Mouse (Mus musculus) inflammation-experienced regulatory T-cells (primary cell): Measurements from ENCODE around the gene Inip. TPM values are rescaled to one million over a fixed set of nuclear protein-coding genes. Genes with fewer than 3 reads are reported as not detected.

ENCODE experiments used
- polyA plus RNA-seq, 2 experiments: library from polyadenylated mRNA; unstranded; fragments of 100-300 nt; shearing (Covaris generic); gene quantifications; one replicate each; pipeline ENCODE4 v1.2.1; 2017

Gene Inip
- 10 to 100 TPM; 55.6 to 83.6 TPM for polyA plus RNA-seq

GRCm38 (mm10) chr4:59801489-59801888, at the start of gene Inip:
TSS of gene Inip (minus strand) at chr4:59801589.

GRCm38 (mm10) chr4:59805181-59805967, 4.0 kb upstream of the Inip start, which contains the start of gene Snx30:
TSS of gene Snx30 (plus strand) at chr4:59805840.

Other genes starting within 250 kb of the Inip start
- 10 to 100 TPM; 30.0 to 36.4 TPM for gene Hsdl2, start 220.0 kb downstream of the Inip start, polyA plus RNA-seq
- gene E130308A19Rik, start 175.4 kb downstream of the Inip start, polyA plus RNA-seq = 10 to 100 TPM in 1 of 2 experiments, 1 to 10 TPM in 1; 9.0 to 30.2 TPM
- 10 to 100 TPM; 10.1 to 12.9 TPM for gene Snx30, start 4.3 kb upstream of the Inip start, polyA plus RNA-seq
- under 1 TPM; 0.18 to 0.51 TPM for gene Slc46a2, start 113.5 kb upstream of the Inip start, polyA plus RNA-seq
- gene Mup4, start 159.1 kb upstream of the Inip start, polyA plus RNA-seq = not detected
- not detected for gene Mup6, start 162.7 kb upstream of the Inip start, polyA plus RNA-seq